Mouse (Mus musculus): ENCODE measurements around the gene Rpl9-ps1. TPM values are rescaled to one million over a fixed set of nuclear protein-coding genes. Genes with fewer than 3 reads are reported as not detected.

Gene Rpl9-ps1
- polyA plus RNA-seq, 1 experiment: not detected

DNA sequence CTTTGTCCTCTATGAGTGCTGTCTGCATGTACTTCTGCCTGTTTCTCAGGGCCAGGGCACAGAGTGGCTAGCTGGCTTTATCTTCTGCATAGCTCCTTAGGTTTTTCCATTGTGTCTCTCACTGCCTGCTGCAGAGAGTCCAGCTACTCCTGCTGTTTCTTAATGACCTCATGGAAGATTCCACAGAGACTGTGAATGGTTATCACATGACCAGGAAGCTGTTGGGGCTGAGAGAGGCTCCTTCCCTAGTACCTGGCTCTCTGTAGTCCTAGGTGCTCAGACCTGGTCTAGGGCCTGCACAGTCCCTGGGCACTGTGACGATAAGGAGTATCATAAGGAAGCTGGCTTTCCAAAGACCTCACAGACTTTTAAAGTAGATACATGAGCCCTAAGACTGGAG lies 14.8 kb downstream of the Rpl9-ps1 start:
- Histone ChIP-seq H3K36me3 (ENCODE audit: control insufficient read depth, insufficient read depth, low read length) (no peaks in the 10 kb centered on the region), H3K4me1 (ENCODE audit: control insufficient read depth, insufficient read depth, low read length) (peaks cover 6% of the 10 kb centered on the region; the same call in 1 of the 2 replicates), H3K27ac (ENCODE audit: insufficient read depth, low read depth, low read length) (no peak overlapping the region; the same call in 1 of the 2 replicates), H3K27me3 (replicated peaks; ENCODE audit: control insufficient read depth, insufficient read depth, low read length) (no peaks in the 10 kb centered on the region), H3K4me3 (ENCODE audit: insufficient read depth, low read depth, low read length) (no peak overlapping the region)
- no peak for TF ChIP-seq CTCF (conservative IDR thresholded peaks at IDR 0.05; ENCODE audit: insufficient read depth, insufficient read length, low read depth, low read length)
- no peak for TF ChIP-seq POLR2A (IDR thresholded peaks at IDR 0.05; ENCODE audit: low read depth, low read length)
- 79% methylated on average over 1 of the region's 1 CpGs for WGBS
- DNase-seq: peak; percentile 21

DNA sequence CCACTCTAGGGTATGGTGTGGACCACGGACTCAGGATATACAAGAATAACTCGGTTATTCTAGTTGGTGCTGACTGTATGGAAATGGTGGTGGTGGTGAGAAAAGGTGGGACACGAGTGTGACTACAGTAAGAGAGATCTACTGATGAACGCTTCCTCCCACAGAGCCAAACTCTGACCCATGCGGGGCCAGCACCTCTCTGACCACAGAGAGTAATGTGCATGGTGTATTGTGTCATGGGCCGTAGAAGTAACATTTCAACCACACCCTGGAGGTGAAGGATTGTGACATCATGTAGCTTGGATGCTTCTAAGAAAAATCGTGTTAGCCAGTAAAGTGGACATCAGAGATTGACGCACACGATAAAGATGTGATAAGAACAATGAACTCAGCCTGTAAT lies 16.6 kb downstream of the Rpl9-ps1 start:
- H3K4me3 ChIP-seq (ENCODE audit: insufficient read depth, low read depth, low read length): no peak overlapping the region
- H3K27ac ChIP-seq (ENCODE audit: insufficient read depth, low read depth, low read length): no peak overlapping the region
- no peaks in the 10 kb centered on the region for H3K27me3 ChIP-seq (replicated peaks; ENCODE audit: control insufficient read depth, insufficient read depth, low read length)
- WGBS: 89% methylated on average over 9 of the region's 9 CpGs
- H3K36me3 ChIP-seq (ENCODE audit: control insufficient read depth, insufficient read depth, low read length): no peaks in the 10 kb centered on the region
- peaks cover 6% of the 10 kb centered on the region; the same call in 1 of the 2 replicates for H3K4me1 ChIP-seq (ENCODE audit: control insufficient read depth, insufficient read depth, low read length)
- TF ChIP-seq CTCF (conservative IDR thresholded peaks at IDR 0.05; ENCODE audit: insufficient read depth, insufficient read length, low read depth, low read length) (no peak), POLR2A (IDR thresholded peaks at IDR 0.05; ENCODE audit: low read depth, low read length) (no peak)
- DNase-seq: no peak

DNA sequence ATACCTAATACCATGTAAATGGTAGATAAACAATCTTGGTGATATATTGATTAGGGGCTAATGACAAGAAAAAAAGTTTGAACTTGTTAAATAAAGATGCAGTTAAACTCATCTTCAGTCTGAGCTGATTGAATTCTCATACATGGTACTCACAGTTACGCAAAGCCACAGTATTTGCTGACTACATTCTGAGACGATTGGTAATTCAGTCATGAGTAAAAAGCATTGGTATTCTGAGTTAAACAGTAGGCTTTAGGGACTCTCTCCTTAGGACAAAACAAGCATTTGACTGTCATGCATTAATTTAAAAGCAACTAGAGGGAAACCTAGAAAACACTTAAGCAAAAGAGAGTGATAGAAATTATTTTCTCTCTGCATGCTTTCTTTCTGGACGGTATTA lies 21.8 kb downstream of the Rpl9-ps1 start:
- no peak for TF ChIP-seq POLR2A (IDR thresholded peaks at IDR 0.05; ENCODE audit: low read depth, low read length)
- TF ChIP-seq CTCF (conservative IDR thresholded peaks at IDR 0.05; ENCODE audit: insufficient read depth, insufficient read length, low read depth, low read length): no peak
- WGBS: 93% methylated on average over 3 of the region's 3 CpGs
- H3K4me1 ChIP-seq (ENCODE audit: control insufficient read depth, insufficient read depth, low read length): no peaks in the 10 kb centered on the region

GRCm38 (mm10) chr11:83619037-83619436 lies 26.4 kb downstream of the Rpl9-ps1 start:
- TF ChIP-seq CTCF (conservative IDR thresholded peaks at IDR 0.05; ENCODE audit: insufficient read depth, insufficient read length, low read depth, low read length) (no peak), POLR2A (IDR thresholded peaks at IDR 0.05; ENCODE audit: low read depth, low read length) (no peak)
- Histone ChIP-seq H3K36me3 (ENCODE audit: control insufficient read depth, insufficient read depth, low read length) (no peaks in the 10 kb centered on the region), H3K4me1 (ENCODE audit: control insufficient read depth, insufficient read depth, low read length) (no peaks in the 10 kb centered on the region), H3K4me3 (ENCODE audit: insufficient read depth, low read depth, low read length) (no peak overlapping the region), H3K27ac (ENCODE audit: insufficient read depth, low read depth, low read length) (no peak overlapping the region), H3K27me3 (replicated peaks; ENCODE audit: control insufficient read depth, insufficient read depth, low read length) (no peaks in the 10 kb centered on the region)
- WGBS: 88% methylated on average over 1 of the region's 1 CpGs
- DNase-seq: no peak

More for the DNA sequence above, 21.8 kb downstream of the Rpl9-ps1 start:
- Histone ChIP-seq H3K4me3 (ENCODE audit: insufficient read depth, low read depth, low read length) (no peak overlapping the region), H3K36me3 (ENCODE audit: control insufficient read depth, insufficient read depth, low read length) (no peaks in the 10 kb centered on the region), H3K27me3 (replicated peaks; ENCODE audit: control insufficient read depth, insufficient read depth, low read length) (no peaks in the 10 kb centered on the region), H3K27ac (ENCODE audit: insufficient read depth, low read depth, low read length) (no peak overlapping the region)
- DNase-seq: no peak

GRCm38 (mm10) chr11:83618238-83618637 lies 27.2 kb downstream of the Rpl9-ps1 start:
- Histone ChIP-seq H3K36me3 (ENCODE audit: control insufficient read depth, insufficient read depth, low read length) (no peaks in the 10 kb centered on the region), H3K27me3 (replicated peaks; ENCODE audit: control insufficient read depth, insufficient read depth, low read length) (no peaks in the 10 kb centered on the region), H3K27ac (ENCODE audit: insufficient read depth, low read depth, low read length) (no peak overlapping the region), H3K4me3 (ENCODE audit: insufficient read depth, low read depth, low read length) (no peak overlapping the region), H3K4me1 (ENCODE audit: control insufficient read depth, insufficient read depth, low read length) (no peaks in the 10 kb centered on the region)
- no peak for DNase-seq
- TF ChIP-seq POLR2A (IDR thresholded peaks at IDR 0.05; ENCODE audit: low read depth, low read length) (no peak), CTCF (conservative IDR thresholded peaks at IDR 0.05; ENCODE audit: insufficient read depth, insufficient read length, low read depth, low read length) (no peak)
- 64% methylated on average over 5 of the region's 5 CpGs for WGBS

DNA sequence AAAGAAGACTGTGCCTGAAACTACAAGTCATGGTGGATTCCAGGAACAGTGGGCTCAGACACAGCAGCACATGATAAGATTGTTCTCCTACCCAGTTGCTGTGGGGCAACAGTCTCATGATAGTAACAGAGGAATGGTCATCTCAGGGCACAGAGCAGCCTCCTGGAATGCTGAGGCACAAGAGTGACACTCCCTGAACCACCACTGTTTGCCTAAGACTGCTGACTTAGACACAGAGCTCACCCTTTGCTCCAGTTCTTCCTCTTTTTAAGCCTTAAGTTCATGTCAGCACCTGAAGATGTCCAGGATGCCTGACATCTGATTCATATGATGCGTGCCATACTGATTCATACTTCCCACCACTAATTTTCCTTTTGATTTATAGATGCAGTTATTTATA lies 28.8 kb downstream of the Rpl9-ps1 start:
- no peak overlapping the region for H3K27ac ChIP-seq (ENCODE audit: insufficient read depth, low read depth, low read length)
- no peaks in the 10 kb centered on the region for H3K4me1 ChIP-seq (ENCODE audit: control insufficient read depth, insufficient read depth, low read length)
- TF ChIP-seq CTCF (conservative IDR thresholded peaks at IDR 0.05; ENCODE audit: insufficient read depth, insufficient read length, low read depth, low read length) (no peak), POLR2A (IDR thresholded peaks at IDR 0.05; ENCODE audit: low read depth, low read length) (no peak)
- DNase-seq: no peak
- no peak overlapping the region for H3K4me3 ChIP-seq (ENCODE audit: insufficient read depth, low read depth, low read length)
- H3K36me3 ChIP-seq (ENCODE audit: control insufficient read depth, insufficient read depth, low read length): no peaks in the 10 kb centered on the region
- H3K27me3 ChIP-seq (replicated peaks; ENCODE audit: control insufficient read depth, insufficient read depth, low read length): no peaks in the 10 kb centered on the region
- WGBS: 88% methylated on average over 1 of the region's 1 CpGs

- WGBS: 85% methylated on average over 2 of the region's 2 CpGs
- no peaks in the 10 kb centered on the region for H3K36me3 ChIP-seq (ENCODE audit: control insufficient read depth, insufficient read depth, low read length)
- H3K27me3 ChIP-seq (replicated peaks; ENCODE audit: control insufficient read depth, insufficient read depth, low read length): no peaks in the 10 kb centered on the region
- no peak overlapping the region for H3K4me3 ChIP-seq (ENCODE audit: insufficient read depth, low read depth, low read length)
- H3K27ac ChIP-seq (ENCODE audit: insufficient read depth, low read depth, low read length): no peak overlapping the region
- TF ChIP-seq CTCF (conservative IDR thresholded peaks at IDR 0.05; ENCODE audit: insufficient read depth, insufficient read length, low read depth, low read length): no peak
- TF ChIP-seq POLR2A (IDR thresholded peaks at IDR 0.05; ENCODE audit: low read depth, low read length): no peak
- no peak for DNase-seq
- no peaks in the 10 kb centered on the region for H3K4me1 ChIP-seq (ENCODE audit: control insufficient read depth, insufficient read depth, low read length)
These were observed 34.5 kb downstream of the Rpl9-ps1 start for GRCm38 (mm10) chr11:83610900-83611299.

Data from kidney, adult 2 months (tissue).